Mouse (Mus musculus) embryonic stem cell, embryonic (primary cell): ENCODE measurements around the gene Olfr309.
"Not testable (repeated sequence)": the region's sequence is repeated elsewhere in the genome, so short reads cannot be mapped to it uniquely, and the experiment has no call there.

Experiments used
- CTCF ChIA-PET, 4 experiments: fragments of 300-600 bp in 2 of 4; fragments of 350-600 bp in 2 of 4; sonication (Branson Sonifier 250); formaldehyde crosslinking; loops; one replicate each; lab custom pipeline; 2022; ENCODE audit warnings: inconsistent platforms in 2 of 4; lab: Charles Lee
- POLR2A ChIA-PET, 4 experiments: fragments of 300-600 bp in 2 of 4; fragments of 350-600 bp in 2 of 4; sonication (Branson Sonifier 250); formaldehyde crosslinking; loops; one replicate each; lab custom pipeline; 2022; ENCODE audit warnings: antibody characterized with exemption in 4 of 4, inconsistent platforms in 1 of 4; lab: Charles Lee

Olfr309 gene

GRCm38 (mm10) chr7:86313608-86314007, at the start of gene Olfr309:
Gene Olfr309, minus strand, starts transcription at chr7:86313708.
- CTCF ChIA-PET, result no interaction called here
- POLR2A ChIA-PET, result no interaction called here

- CTCF ChIA-PET, POLR2A ChIA-PET: not testable (repeated sequence)
Observed at GRCm38 (mm10) chr7:86346296-86346695, 32.8 kb upstream of the Olfr309 start.

- ChIA-PET POLR2A (no interaction called here), CTCF (interaction anchor here in 1 of 4 experiments (0.8 kb wide), 1 partner anchor 472 kb away, joined by 3 read pairs; no protein-coding TSS in a partner anchor)
Observed at GRCm38 (mm10) chr7:86344253-86344652, 30.7 kb upstream of the Olfr309 start.

GRCm38 (mm10) chr7:86342881-86343565, 29.5 kb upstream of the Olfr309 start:
- POLR2A ChIA-PET, result no interaction called here
- CTCF ChIA-PET, result no interaction called here

- CTCF ChIA-PET, result no interaction called here
Observed at GRCm38 (mm10) chr7:86337486-86337885, 24.0 kb upstream of the Olfr309 start, which contains the start of gene Olfr307. Gene Olfr307, minus strand, starts transcription at chr7:86337586.

GRCm38 (mm10) chr7:86325530-86325929, 12.0 kb upstream of the Olfr309 start, which contains the start of gene Olfr308:
Gene Olfr308, minus strand, starts transcription at chr7:86325630.
- CTCF ChIA-PET, result no interaction called here

More at GRCm38 (mm10) chr7:86337486-86337885, 24.0 kb upstream of the Olfr309 start, which contains the start of gene Olfr307:
- POLR2A ChIA-PET, result no interaction called here

GRCm38 (mm10) chr7:86321323-86321722, 7.8 kb upstream of the Olfr309 start:
- CTCF ChIA-PET, result no interaction called here
- POLR2A ChIA-PET, result no interaction called here

More at GRCm38 (mm10) chr7:86325530-86325929, 12.0 kb upstream of the Olfr309 start, which contains the start of gene Olfr308:
- POLR2A ChIA-PET, result no interaction called here

GRCm38 (mm10) chr7:86277072-86277471, 36.4 kb downstream of the Olfr309 start, which contains the start of gene Olfr310:
Gene Olfr310, minus strand, starts transcription at chr7:86277172.
- POLR2A ChIA-PET, result no interaction called here
- CTCF ChIA-PET, result no interaction called here
